Comparison of ENCODE assay signal across 8 mouse cellular contexts in genomic region chr5:90383080-90383479, GRCm38 (mm10). TPM values are rescaled to one million over a fixed set of nuclear protein-coding genes. Genes with fewer than 3 reads are reported as not detected.
DNase-seq lines count a peak whose midpoint lies in the region; ATAC-seq and TF ChIP-seq lines count a peak whose summit lies in the region.

No protein-coding gene starts in this region.

- no peaks in the 10 kb centered on the region for H3K36me3 ChIP-seq in E14TG2a.4 (ENCODE audit: insufficient read depth, low read length)
- H3K36me3 ChIP-seq in forebrain, embryonic 16.5 days (ENCODE audit: control insufficient read depth, insufficient read depth): no peaks in the 10 kb centered on the region

- ATAC-seq in common myeloid progenitor, adult 5-6 weeks (replicated peaks; ENCODE audit: low read depth, poor library complexity, severe bottlenecking): peak; percentile 95
- ATAC-seq in megakaryocyte progenitor cell, adult 5-6 weeks (replicated peaks; ENCODE audit: poor library complexity): peak; percentile 96
- no peak for ATAC-seq in forebrain, embryonic 16.5 days

- H3K4me3 ChIP-seq in E14TG2a.4 (replicated peaks; ENCODE audit: low read length): no peak overlapping the region
- H3K4me3 ChIP-seq in forebrain, embryonic 16.5 days (replicated peaks; ENCODE audit: low read length): no peak overlapping the region

- no peak overlapping the region for H3K4me2 ChIP-seq in forebrain, embryonic 16.5 days (ENCODE audit: low read length)

- H3K9ac ChIP-seq in forebrain, embryonic 16.5 days (replicated peaks; ENCODE audit: low read depth, low read length): no peak overlapping the region

- DNase-seq in heart, adult 18-20 months: peak; percentile 12 to 14
- no peak for DNase-seq in heart, adult 9 months (ENCODE audit: low spot score in 2 of 2)
- no peak for DNase-seq in layer of hippocampus, adult 18-20 months (ENCODE audit: low spot score in 2 of 2)
- DNase-seq in cerebellum, postnatal 36 days: no peak

- peak; percentile 53 for TF ChIP-seq CTCF in E14TG2a.4 (conservative IDR thresholded peaks at IDR 0.05; ENCODE audit: low read length)

- no peaks in the 10 kb centered on the region for H3K27me3 ChIP-seq in E14TG2a.4 (ENCODE audit: insufficient read depth, low read length)
- no peaks in the 10 kb centered on the region for H3K27me3 ChIP-seq in forebrain, embryonic 16.5 days (replicated peaks; ENCODE audit: control insufficient read depth, insufficient read depth, low read length)

- no peaks in the 10 kb centered on the region for H3K4me1 ChIP-seq in E14TG2a.4 (replicated peaks; ENCODE audit: low read depth, low read length)
- H3K4me1 ChIP-seq in forebrain, embryonic 16.5 days (replicated peaks; ENCODE audit: control insufficient read depth, insufficient read depth, low read length): no peaks in the 10 kb centered on the region

- no peak overlapping the region for H3K27ac ChIP-seq in forebrain, embryonic 16.5 days (ENCODE audit: low read length)

- 51% methylated on average over 1 of the region's 1 CpGs for WGBS in forebrain, embryonic 16.5 days

- no peaks in the 10 kb centered on the region for H3K9me3 ChIP-seq in E14TG2a.4 (ENCODE audit: low read length)
- no peaks in the 10 kb centered on the region for H3K9me3 ChIP-seq in forebrain, embryonic 16.5 days (ENCODE audit: control insufficient read depth, low read length)

RNA-seq across cellular contexts. Expression of gene Gm9958, which starts 16.1 kb away (rescaled TPM):
- total RNA-seq in heart, adult 18-20 months (2021): under 1 TPM; 0.55 to 0.67 TPM
- 1.2 and 3.2 TPM in 2 replicates for total RNA-seq in common myeloid progenitor, adult 5-6 weeks (2017)
- 2.0 and 4.1 TPM in 2 replicates for total RNA-seq in megakaryocyte progenitor cell, adult 5-6 weeks (2015)
- 1.3 and 2.4 TPM in 2 replicates for total RNA-seq in megakaryocyte progenitor cell, adult 5-6 weeks (2017)
- total RNA-seq in layer of hippocampus, adult 18-20 months (2021): 1 to 10 TPM; 1.6 to 1.7 TPM
- 6.0 and 8.2 TPM in 2 replicates for polyA plus RNA-seq in forebrain, embryonic 16.5 days (2015; fragmentation: Nextera tagmentation; extraction: Ambion mirVana)

RNA-seq across cellular contexts. Expression of gene Ankrd17, which starts 16.7 kb away (rescaled TPM):
- total RNA-seq in heart, adult 18-20 months (2021): 10 to 100 TPM; 61.8 to 67.9 TPM
- 149 and 213 TPM in 2 replicates for total RNA-seq in common myeloid progenitor, adult 5-6 weeks (2017)
- total RNA-seq in megakaryocyte progenitor cell, adult 5-6 weeks (2015): 83.2 and 103 TPM in 2 replicates
- 55.3 and 83.6 TPM in 2 replicates for total RNA-seq in megakaryocyte progenitor cell, adult 5-6 weeks (2017)
- 100 to 1,000 TPM; 106 to 108 TPM for total RNA-seq in layer of hippocampus, adult 18-20 months (2021)
- 30.4 and 32.5 TPM in 2 replicates for polyA plus RNA-seq in forebrain, embryonic 16.5 days (2015; fragmentation: Nextera tagmentation; extraction: Ambion mirVana)

Comparison
In these comparisons a context has a peak if more than half of its experiments do, and no peak if none do; other contexts are left out.
1. DNase-seq: peak in heart, adult 18-20 months (2 of 2); none in heart, adult 9 months (0 of 2), layer of hippocampus, adult 18-20 months (0 of 2) and cerebellum, postnatal 36 days (0 of 2).